Mouse (Mus musculus) gastrocnemius, postnatal 36 days (tissue): ENCODE measurements around the gene Ccdc191. TPM values are rescaled to one million over a fixed set of nuclear protein-coding genes. Genes with fewer than 3 reads are reported as not detected.
A peak's percentile ranks its signal among the peaks of the same experiment; 100 is the strongest.

Source experiments
- DNase-seq, 2 experiments: peaks; one replicate each; pipeline ENCODE4 v3.0.0; 2022
- intact Hi-C: fragments of 180-260 bp; cut with DNase I; formaldehyde crosslinking; loops from one replicate; pipeline ENCODE4 v1.15.1; 2025
- long read RNA-seq, 2 experiments: library from polyadenylated mRNA; stranded (forward); transcript quantifications; one replicate each; pipeline ENCODE4 v2.0.0; 2021
- total RNA-seq, 2 experiments: library from RNA; stranded (reverse); gene quantifications; 2 replicates each; pipeline ENCODE4 v1.2.3; 2021

Ccdc191 gene
- 1 to 10 TPM; 1.9 to 2.0 TPM for total RNA-seq
- long read RNA-seq, experiment 1, result 0 reads
- long read RNA-seq, experiment 2, partial matches to known transcripts, result 2 of 3 reads
- long read RNA-seq, experiment 2, other reads (novel, unspliced or antisense), result 1 of 3 reads

DNA sequence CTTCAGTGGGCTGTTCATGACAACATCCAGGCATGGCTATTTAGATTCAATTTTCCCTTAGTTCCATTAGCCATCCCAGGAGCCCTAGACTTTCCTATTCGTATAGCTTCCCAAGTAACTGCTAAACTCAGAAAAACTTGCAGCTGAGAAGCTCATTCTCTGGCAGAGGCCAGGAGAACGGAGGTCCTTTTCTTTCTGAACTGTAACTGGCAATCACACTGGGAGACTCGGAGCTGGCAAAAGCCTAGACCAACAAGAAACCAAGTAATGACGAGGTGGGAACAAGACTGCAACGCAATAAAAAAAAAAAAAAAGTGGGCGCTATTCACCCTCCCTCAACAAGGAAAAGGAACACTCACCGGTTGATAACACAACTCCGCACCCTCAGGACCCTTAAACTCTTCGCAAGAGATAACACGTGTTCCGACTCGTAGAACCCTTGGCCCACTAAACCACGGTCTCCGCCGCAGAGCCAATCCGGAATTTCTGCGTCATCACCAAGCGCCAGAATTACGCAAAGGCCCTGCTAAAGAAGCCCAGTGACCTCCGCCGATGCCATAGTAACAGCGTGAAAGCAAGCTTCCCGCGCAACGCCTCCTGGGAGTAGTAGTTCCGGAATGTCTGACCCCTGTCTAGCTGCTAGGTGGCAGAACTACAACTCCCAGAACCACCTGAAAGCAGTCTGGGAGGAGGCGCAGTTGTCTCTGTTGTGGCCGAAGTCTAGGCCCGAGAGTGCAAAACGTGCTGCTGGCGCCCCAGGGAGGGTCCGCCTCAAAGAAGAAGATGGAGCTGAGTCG lies at the start of gene Ccdc191:
Gene Ccdc191, plus strand, starts transcription at position 593 of the 797 bp plus-strand sequence.
- DNase-seq, result peak; percentile 97 to 98
- intact Hi-C loops, result loop anchor here (5.0 kb wide), 1 partner anchor 173 kb away; the partner anchor contains the start of gene Gramd1c

DNA sequence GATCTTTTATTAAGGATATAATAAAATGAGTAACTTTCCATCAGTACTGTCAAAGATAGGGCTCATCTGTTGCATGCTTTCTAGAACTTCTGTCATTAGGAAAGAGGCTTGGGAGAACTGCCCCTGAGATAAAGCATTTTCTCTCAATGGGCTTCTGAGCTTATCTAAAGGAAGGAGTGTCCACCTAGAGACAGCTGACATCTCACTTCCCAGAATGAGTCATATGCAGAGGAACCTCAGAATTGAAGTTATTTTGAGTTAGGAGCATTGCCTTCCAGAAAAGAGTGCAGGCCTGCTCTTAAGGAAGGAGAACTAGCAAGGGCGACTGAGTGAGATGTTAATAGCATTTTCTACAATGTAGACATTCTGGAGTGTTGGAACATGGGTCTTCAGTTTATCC lies 48.4 kb upstream of the Ccdc191 start:
- DNase-seq, result no peak
- intact Hi-C loops, result no loop called here

DNA sequence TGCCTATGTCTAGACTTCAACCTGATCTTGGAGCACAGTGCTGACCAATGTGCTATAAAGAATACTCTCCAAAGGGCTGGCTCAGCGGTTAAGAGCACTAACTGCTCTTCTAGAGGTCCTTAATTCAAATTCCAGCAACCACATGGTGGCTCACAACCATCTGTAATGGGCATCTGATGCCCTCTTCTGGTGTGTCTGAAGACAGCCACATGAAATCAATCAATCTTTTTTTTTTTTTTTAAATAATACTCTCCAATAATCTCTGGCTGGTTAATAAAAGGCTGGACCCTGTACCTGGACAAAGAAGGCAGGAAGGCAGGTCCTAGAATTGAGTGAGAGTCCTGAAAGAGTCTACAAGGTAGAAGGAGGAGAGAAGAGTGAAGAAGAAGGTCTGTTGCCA lies 39.8 kb upstream of the Ccdc191 start:
- DNase-seq, result no peak
- intact Hi-C loops, result no loop called here

DNA sequence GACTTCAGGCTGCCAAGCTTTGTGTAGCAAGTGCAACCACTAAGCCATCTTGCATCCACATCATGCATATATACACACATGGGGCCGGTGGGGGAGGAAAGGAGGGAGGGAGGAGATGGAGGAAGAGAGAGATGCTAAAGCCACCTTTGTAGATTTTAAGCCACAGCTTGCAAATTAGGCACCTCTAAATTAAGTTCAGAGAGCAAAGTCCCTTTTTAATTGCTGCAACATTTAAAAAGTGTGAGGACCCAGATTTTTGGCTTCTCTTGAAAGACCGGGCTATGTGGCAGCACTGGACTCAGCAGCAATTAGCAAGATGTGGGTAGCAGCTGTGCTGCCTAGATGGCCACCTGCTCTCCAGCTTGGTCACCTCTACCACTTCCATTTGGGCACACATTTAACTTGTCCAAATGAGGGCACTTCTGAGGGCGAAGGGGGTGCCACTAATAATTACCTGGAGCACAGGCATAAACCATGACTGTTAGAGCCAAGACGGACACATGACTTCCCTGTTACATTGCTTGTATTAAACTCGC lies 30.6 kb upstream of the Ccdc191 start:
- intact Hi-C loops, result no loop called here
- no peak for DNase-seq

DNA sequence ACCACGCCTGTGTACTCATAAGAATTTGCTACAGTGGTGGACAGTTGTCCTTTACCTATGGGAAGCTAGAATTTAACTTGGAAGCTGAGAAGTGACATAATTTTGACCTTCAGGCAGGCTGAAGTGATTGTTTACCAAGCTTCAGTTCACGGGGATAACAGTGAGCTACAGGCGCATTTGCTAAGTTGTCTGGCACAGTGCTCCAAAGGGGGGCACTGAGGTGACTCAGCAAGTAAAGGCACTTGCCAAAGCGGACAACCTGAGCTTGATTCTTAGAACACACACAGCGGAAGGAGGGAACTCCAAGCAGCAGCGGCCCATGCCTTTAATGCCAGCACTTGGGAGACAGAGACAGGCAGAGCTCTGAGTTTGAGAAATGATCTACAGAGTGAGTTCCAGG lies 29.0 kb upstream of the Ccdc191 start:
- intact Hi-C loops, result no loop called here
- DNase-seq, result no peak

- intact Hi-C loops, result no loop called here
- no peak for DNase-seq
Measured at GRCm38 (mm10) chr16:43869805-43870204, 19.8 kb upstream of the Ccdc191 start.

- intact Hi-C loops, result no loop called here
- DNase-seq, result no peak
Measured at GRCm38 (mm10) chr16:43871419-43871818, 18.2 kb upstream of the Ccdc191 start.

- intact Hi-C loops, result no loop called here
- no peak for DNase-seq
Measured at GRCm38 (mm10) chr16:43879769-43880168, 9.8 kb upstream of the Ccdc191 start.

- intact Hi-C loops, result no loop called here
- DNase-seq, result no peak
Measured at GRCm38 (mm10) chr16:43881636-43882035, 8.0 kb upstream of the Ccdc191 start.

- intact Hi-C loops, result no loop called here
Measured at GRCm38 (mm10) chr16:43882329-43882728, 7.3 kb upstream of the Ccdc191 start.

DNA sequence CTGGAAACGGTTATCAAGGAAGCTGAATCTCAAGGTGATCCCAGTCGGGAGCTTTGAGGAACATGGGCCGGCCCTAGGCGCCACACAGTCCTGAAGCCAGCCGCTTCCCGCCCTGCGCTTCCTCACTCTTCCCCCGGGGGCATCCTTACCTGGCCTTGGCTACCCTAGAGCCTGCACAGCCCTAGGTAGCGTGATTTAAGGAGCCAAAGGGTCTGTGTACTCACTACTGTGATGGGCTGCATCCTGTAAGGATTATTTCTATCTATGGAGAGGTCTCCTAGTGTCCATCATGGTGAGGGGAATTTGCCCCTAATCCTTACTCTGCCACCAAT lies 371 bp downstream of the Ccdc191 start:
- no peak for DNase-seq
- intact Hi-C loops, result no loop called here

More at GRCm38 (mm10) chr16:43882329-43882728, 7.3 kb upstream of the Ccdc191 start:
- DNase-seq, result no peak

DNA sequence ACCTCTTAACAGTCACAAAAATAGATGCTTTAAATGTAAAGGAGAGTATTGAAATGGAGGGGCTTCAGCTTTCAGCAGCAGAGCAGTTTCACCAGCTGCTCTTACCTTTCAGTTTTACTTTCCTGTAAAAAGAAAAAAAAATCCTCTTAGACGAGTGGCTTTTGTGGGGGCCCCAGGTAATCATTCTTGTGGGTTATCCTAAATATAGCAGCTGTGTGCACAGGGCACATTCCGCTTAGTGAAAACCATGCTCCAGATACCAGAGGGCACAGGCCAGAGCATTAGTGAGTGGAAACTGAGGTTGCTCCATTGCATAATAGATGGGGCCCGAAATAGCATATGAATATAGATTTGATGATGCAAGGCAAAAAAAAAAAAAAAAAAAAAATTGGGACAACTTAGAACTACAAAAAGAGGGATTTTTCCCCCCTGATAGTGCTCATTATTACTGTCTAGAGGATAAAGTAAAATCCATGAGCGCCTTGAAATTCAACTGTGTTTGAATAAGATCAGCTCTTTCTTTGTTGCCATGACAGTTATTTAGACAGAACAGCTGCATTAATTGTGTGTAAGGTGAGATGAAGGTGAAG lies 1.2 kb downstream of the Ccdc191 start:
- intact Hi-C loops, result no loop called here
- DNase-seq, result no peak

DNA sequence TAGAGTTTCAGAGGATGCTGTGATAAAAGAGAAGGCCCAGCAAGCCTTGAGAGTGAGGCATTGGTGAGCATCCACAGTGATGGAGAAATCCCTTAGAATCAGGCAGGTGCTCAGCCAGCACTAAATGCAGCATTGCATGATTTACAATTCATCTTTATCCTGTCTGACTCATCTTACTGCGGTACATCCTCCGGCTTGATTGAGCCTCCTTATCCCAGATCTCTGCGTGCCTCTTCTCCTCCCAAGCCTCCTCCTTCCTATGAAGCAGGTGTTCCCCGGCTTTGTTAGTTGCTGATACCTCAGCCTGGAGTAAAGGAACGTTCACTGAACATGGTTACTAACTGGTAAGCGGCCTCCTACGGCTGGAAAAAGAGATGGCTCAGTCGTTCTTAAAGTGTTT lies 4.9 kb downstream of the Ccdc191 start:
- no peak for DNase-seq
- intact Hi-C loops, result no loop called here

DNA sequence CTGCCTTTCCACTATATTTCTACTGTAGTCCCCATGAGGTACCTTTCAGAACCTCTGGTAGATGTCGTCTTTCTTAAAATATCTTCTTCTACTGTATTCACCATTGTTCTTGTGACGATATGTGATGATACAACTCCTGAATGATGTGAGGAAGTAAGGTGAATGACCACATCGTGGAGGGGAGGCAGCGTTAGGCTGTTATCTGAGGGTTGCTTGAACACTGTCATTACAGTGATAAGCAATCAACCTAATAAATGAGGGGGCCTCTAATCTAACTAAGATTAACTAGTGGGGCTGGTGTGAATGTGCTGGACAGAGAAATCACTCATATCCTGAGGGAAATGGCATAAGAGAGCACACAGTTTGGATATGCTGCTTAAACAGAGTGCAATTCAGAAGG lies 10.5 kb downstream of the Ccdc191 start:
- intact Hi-C loops, result no loop called here
- no peak for DNase-seq

- DNase-seq, result no peak
- intact Hi-C loops, result no loop called here
Measured at GRCm38 (mm10) chr16:43900571-43900970, 11.0 kb downstream of the Ccdc191 start.

DNA sequence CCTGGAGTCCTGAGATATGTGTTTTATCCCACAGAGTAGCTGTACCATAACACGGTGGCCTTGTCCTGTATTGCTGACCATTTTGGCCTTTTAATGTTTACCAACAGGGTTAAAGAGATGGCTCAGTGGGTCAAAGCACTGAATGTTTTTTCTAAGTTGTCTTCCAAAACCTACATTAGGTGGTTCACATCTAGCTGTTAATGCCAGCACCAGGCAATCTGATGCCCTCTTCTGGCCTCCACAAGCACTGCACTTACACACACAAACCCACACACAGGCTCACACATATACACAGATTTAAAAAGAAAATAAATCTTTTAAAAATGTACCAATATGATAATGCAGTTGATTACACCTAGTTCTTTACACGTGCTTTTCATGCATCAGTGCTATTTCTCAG lies 19.3 kb downstream of the Ccdc191 start:
- no peak for DNase-seq
- intact Hi-C loops, result no loop called here

DNA sequence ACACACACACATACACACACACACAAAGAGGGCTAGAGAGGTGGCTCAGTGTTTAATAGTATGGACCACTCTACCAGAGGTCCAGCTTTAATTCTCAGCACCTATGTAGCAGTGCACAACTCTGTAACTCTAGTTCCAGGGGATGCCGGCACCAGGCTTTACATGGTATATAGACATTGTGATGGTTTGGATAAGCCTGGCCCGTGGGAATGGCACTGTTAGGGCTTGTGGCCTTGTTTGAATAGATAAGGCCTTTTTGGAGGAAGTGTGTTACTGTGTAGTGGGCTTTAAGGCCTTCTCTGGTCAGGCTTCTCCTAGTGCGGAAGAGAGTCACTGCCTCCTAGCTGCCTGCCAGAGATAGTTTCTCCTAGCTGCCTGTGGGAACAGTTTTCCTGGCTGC lies 29.3 kb downstream of the Ccdc191 start:
- DNase-seq, result no peak
- intact Hi-C loops, result no loop called here

DNA sequence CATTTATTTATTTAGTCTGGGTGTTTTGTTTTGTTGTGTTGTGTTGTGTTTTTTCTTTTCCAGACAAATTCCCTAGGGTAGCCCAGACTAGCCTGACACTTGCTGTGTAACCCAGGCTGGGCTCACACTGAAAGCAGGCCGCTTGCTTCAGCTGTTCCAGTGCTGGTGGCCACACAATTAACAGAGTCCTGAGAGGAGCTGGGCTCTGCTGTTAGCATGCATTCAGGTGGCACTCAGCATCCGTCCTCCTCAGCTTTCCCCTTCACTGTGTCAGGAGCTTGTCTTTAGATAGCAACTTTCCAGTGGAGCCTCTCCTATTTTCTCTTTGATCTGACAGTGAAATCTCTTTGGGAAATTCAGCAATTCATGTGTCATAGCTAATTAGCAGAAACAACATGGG lies 32.4 kb downstream of the Ccdc191 start:
- no peak for DNase-seq
- intact Hi-C loops, result no loop called here

GRCm38 (mm10) chr16:43922630-43923029 lies 33.0 kb downstream of the Ccdc191 start:
- no peak for DNase-seq
- intact Hi-C loops, result no loop called here

DNA sequence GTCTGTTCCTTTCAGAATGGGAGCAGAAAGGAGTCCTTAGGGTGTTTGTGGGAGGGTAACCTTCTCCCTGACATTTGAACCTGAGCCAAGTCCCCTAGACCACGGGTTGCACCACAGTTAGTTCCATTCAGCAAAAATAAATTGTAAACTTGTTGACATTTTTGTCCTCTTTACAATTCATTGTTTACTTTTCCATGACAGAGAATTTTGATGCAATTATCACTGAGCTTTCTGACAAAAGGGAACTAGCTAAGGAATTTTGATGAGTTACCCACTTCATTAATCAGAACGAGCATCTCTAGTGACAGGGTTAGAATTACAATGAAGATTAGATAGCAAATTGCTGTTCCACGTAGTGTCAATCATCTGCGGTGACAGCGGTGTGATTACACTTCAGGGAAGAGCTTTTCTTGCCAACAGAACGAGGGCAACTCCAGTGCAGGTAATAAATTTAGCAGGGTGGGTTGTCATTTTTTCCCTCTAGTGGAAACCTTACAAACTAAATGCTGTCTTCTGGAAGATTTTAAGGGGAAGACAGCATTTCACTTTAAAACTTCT lies 35.5 kb downstream of the Ccdc191 start:
- no peak for DNase-seq
- intact Hi-C loops, result no loop called here

DNA sequence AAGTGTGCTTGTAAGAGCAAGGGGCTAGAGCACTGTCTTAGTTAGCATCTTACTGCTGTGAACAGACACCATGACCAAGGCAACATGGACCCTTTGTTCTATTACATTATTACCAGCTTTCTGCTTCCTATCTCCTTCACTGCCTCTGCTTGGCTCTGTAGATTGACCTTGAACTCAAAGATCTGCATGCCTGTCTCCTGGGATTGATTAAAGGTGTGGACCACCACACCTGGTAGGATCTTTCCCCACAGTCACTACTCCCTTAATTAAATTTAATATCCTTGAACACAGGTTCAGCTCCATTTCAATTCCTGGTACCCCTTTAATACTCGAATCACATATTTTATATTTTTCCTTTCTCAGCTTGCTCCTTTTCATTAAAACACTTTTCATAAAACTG lies 36.2 kb downstream of the Ccdc191 start:
- intact Hi-C loops, result no loop called here

More for the DNA sequence above, 36.2 kb downstream of the Ccdc191 start:
- no peak for DNase-seq
